Mouse (Mus musculus): ENCODE measurements around the gene Pcp4l1. TPM values are rescaled to one million over a fixed set of nuclear protein-coding genes. Genes with fewer than 3 reads are reported as not detected.

Gene Pcp4l1
- total and polyA plus RNA-seq, 2 experiments from 2014 or later = 22.1 to 24.1 TPM

DNA sequence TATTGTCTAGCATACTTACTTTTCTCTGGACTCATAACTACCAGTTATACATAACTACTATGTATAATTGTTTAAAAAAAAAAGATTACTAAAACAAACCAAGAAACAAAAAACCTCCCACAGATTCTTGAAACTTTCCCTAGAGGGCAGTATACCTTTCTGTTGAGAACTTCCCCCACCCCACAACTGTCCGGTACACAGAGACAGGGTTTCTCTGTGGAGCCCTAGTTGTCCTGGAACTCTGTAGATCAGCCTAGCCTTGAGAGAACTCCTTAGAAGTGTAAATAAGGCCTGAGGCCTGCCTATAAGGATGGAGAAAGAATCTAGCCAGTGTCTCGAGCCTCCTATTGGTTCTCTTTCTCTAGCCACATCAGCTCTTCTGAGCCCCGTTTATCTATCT lies 31.8 kb downstream of the Pcp4l1 start:
- Histone ChIP-seq H3K27me3 (ENCODE audit: insufficient read depth, low read length) (0 out of 2 replicates have a peak, but pooled peaks cover 2% of the 10 kb centered on the region), H3K9ac (replicated peaks; ENCODE audit: low read length, poor library complexity, severe bottlenecking) (no peak overlapping the region), H3K36me3 (ENCODE audit: insufficient read depth, low read length) (no peaks in the 10 kb centered on the region), H3K4me2 (ENCODE audit: low read depth, low read length, poor library complexity, severe bottlenecking) (no peak overlapping the region), H3K4me1 (ENCODE audit: insufficient read depth, low read length) (no peaks in the 10 kb centered on the region), H3K4me3 (ENCODE audit: low read depth, low read length) (no peak overlapping the region), H3K27ac (ENCODE audit: low read depth, low read length) (no peak overlapping the region), H3K9me3 (ENCODE audit: low read length) (no peaks in the 10 kb centered on the region)
- peak; percentile 35 for DNase-seq (ENCODE audit: low spot score)
- 41% methylated on average over 3 of the region's 3 CpGs for WGBS
- peak; percentile 55 for TF ChIP-seq CTCF (IDR thresholded peaks at IDR 0.05)
- ATAC-seq (ENCODE audit: low FRiP score) = no peak

DNA sequence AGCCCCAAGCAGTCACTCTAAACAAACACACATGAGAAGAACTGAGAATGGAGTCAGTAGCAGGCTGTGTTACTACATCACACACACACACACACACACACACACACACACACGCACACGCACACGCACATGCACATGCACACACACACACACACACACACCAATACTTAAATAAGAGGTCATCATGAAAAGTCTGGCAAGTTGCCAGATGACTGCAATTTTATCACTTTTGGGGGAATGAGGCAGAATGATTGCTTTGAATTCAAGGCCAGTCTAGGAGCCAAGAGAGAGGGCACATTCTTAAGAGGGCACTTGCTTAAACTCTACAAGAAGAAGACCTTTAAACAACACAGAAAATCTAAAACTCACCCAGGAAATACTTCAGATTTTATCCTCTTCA lies 33.5 kb downstream of the Pcp4l1 start:
- no peaks in the 10 kb centered on the region for H3K4me1 ChIP-seq (ENCODE audit: insufficient read depth, low read length)
- no peak for DNase-seq (ENCODE audit: low spot score)
- H3K9ac ChIP-seq (replicated peaks; ENCODE audit: low read length, poor library complexity, severe bottlenecking) = no peak overlapping the region
- no peaks in the 10 kb centered on the region for H3K9me3 ChIP-seq (ENCODE audit: low read length)
- H3K27ac ChIP-seq (ENCODE audit: low read depth, low read length) = no peak overlapping the region
- no peak for TF ChIP-seq CTCF (IDR thresholded peaks at IDR 0.05)
- H3K27me3 ChIP-seq (ENCODE audit: insufficient read depth, low read length) = peaks cover 8% of the 10 kb centered on the region; the same call in 1 of the 2 replicates
- H3K4me2 ChIP-seq (ENCODE audit: low read depth, low read length, poor library complexity, severe bottlenecking) = no peak overlapping the region
- ATAC-seq (ENCODE audit: low FRiP score) = no peak
- H3K36me3 ChIP-seq (ENCODE audit: insufficient read depth, low read length) = no peaks in the 10 kb centered on the region
- no peak overlapping the region for H3K4me3 ChIP-seq (ENCODE audit: low read depth, low read length)
- WGBS = 91% methylated on average over 3 of the region's 3 CpGs

DNA sequence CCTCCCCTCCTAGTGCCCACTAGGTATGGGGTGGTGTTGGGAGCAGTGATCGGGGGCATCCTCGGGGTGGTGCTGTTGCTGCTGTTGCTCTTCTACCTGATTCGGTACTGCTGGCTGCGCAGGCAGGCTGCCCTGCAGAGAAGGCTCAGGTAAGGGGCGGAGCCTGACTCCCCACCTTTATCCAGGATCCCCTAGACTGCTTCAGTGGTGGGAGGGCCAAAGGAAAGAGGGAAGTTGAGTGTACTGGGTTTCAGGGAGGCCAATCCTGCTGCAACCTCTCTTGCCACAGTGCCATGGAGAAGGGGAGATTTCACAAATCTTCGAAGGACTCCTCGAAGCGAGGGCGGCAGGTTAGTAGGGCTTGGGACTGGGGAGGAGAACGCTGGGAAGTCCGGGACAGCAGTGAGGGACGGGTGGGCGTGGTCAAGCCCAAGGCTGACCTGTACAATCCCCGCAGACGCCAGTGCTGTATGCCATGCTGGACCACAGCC lies 36.5 kb downstream of the Pcp4l1 start:
- Histone ChIP-seq H3K27ac (ENCODE audit: low read depth, low read length) (no peak overlapping the region), H3K27me3 (ENCODE audit: insufficient read depth, low read length) (peaks cover 11% of the 10 kb centered on the region; the same call in 1 of the 2 replicates), H3K9me3 (ENCODE audit: low read length) (no peaks in the 10 kb centered on the region), H3K4me1 (ENCODE audit: insufficient read depth, low read length) (no peaks in the 10 kb centered on the region), H3K36me3 (ENCODE audit: insufficient read depth, low read length) (no peaks in the 10 kb centered on the region), H3K4me2 (ENCODE audit: low read depth, low read length, poor library complexity, severe bottlenecking) (peak overlapping the region; percentile 28), H3K9ac (replicated peaks; ENCODE audit: low read length, poor library complexity, severe bottlenecking) (no peak overlapping the region), H3K4me3 (ENCODE audit: low read depth, low read length) (0 out of 2 replicates have a peak overlapping the region, but pooled peaks have one; percentile 2)
- DNase-seq (ENCODE audit: low spot score) (no peak), ATAC-seq (ENCODE audit: low FRiP score) (peak; percentile 18; the same call in 1 of the 2 replicates)
- TF ChIP-seq CTCF (IDR thresholded peaks at IDR 0.05) = peak; percentile 25; the same call in 1 of the 2 replicates
- WGBS = 6% methylated on average over 15 of the region's 15 CpGs

DNA sequence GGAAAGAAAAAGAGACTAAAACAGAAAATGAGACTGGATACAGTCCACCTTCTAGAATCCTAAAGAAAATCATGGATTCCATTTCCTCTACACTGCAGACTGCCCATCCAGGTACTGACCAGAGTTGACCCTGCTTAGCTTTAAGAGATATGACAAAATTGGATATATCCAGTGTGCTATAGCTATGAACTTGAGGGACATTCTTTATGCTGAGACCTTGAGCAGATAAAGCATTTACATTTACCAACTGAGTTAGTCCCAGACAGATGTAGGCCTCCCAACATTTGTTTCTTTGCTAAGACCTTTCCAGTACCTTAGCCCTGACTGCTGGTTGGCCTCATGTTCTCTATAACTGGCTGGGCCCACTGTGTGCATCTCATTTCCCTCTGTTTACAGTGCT lies 38.1 kb downstream of the Pcp4l1 start:
- ATAC-seq (ENCODE audit: low FRiP score) (no peak), DNase-seq (ENCODE audit: low spot score) (no peak)
- no peak for TF ChIP-seq CTCF (IDR thresholded peaks at IDR 0.05)
- no peak overlapping the region for H3K4me2 ChIP-seq (ENCODE audit: low read depth, low read length, poor library complexity, severe bottlenecking)
- H3K27me3 ChIP-seq (ENCODE audit: insufficient read depth, low read length) = peaks cover 11% of the 10 kb centered on the region; the same call in 1 of the 2 replicates
- no peak overlapping the region for H3K27ac ChIP-seq (ENCODE audit: low read depth, low read length)
- H3K9ac ChIP-seq (replicated peaks; ENCODE audit: low read length, poor library complexity, severe bottlenecking) = no peak overlapping the region
- H3K36me3 ChIP-seq (ENCODE audit: insufficient read depth, low read length) = no peaks in the 10 kb centered on the region
- H3K4me1 ChIP-seq (ENCODE audit: insufficient read depth, low read length) = no peaks in the 10 kb centered on the region
- H3K9me3 ChIP-seq (ENCODE audit: low read length) = no peaks in the 10 kb centered on the region
- no peak overlapping the region for H3K4me3 ChIP-seq (ENCODE audit: low read depth, low read length)

DNA sequence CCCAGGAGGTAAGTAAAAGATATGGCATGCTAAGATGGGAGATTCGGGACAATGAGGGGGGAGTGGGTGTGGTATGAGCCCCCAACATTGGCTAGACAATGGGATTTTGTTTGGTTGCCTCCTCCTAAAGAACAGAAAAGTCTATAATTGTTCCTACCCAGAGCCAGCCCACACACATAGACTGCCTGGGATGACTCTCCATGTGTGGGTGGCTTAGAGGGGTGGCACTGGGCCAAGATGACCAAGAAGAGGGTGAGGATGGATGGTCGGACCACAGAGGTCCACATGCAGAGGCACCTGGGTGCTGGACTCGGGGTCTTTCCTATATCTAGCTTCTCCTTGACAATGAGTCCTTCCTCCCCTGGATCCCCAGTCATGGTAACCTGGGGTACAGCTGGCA lies 39.4 kb downstream of the Pcp4l1 start:
- ATAC-seq (ENCODE audit: low FRiP score) (no peak), DNase-seq (ENCODE audit: low spot score) (no peak)
- WGBS = 72% methylated on average over 3 of the region's 3 CpGs
- TF ChIP-seq CTCF (IDR thresholded peaks at IDR 0.05) = no peak
- H3K36me3 ChIP-seq (ENCODE audit: insufficient read depth, low read length) = no peaks in the 10 kb centered on the region
- no peak overlapping the region for H3K4me2 ChIP-seq (ENCODE audit: low read depth, low read length, poor library complexity, severe bottlenecking)
- H3K4me3 ChIP-seq (ENCODE audit: low read depth, low read length) = no peak overlapping the region
- H3K27ac ChIP-seq (ENCODE audit: low read depth, low read length) = no peak overlapping the region
- H3K9ac ChIP-seq (replicated peaks; ENCODE audit: low read length, poor library complexity, severe bottlenecking) = no peak overlapping the region
- no peaks in the 10 kb centered on the region for H3K4me1 ChIP-seq (ENCODE audit: insufficient read depth, low read length)
- peaks cover 11% of the 10 kb centered on the region; the same call in 1 of the 2 replicates for H3K27me3 ChIP-seq (ENCODE audit: insufficient read depth, low read length)
- no peaks in the 10 kb centered on the region for H3K9me3 ChIP-seq (ENCODE audit: low read length)

DNA sequence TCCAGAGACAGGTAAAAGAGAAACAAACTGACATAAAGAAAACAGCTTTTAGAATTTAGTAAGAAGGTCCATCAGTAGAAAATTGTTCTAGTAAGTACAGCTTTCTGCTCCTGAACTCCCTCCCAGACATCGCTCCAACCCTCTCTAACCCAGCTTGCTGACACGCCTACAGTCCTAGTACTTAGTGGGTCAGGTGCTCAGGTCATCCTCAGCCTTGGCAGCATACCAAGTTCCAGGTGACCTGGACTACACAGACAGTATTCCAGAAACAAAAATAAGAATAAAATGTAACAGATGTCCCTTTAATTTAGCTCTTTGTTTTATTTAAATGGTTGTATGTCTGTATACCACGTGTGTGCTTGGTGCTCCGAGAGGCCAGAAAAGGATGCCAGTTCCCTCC lies 44.1 kb downstream of the Pcp4l1 start:
- no peak overlapping the region for H3K9ac ChIP-seq (replicated peaks; ENCODE audit: low read length, poor library complexity, severe bottlenecking)
- TF ChIP-seq CTCF (IDR thresholded peaks at IDR 0.05) = no peak
- DNase-seq (ENCODE audit: low spot score) (no peak), ATAC-seq (ENCODE audit: low FRiP score) (no peak)
- no peaks in the 10 kb centered on the region for H3K9me3 ChIP-seq (ENCODE audit: low read length)
- peaks cover 10% of the 10 kb centered on the region for H3K4me1 ChIP-seq (ENCODE audit: insufficient read depth, low read length)
- no peak overlapping the region for H3K4me2 ChIP-seq (ENCODE audit: low read depth, low read length, poor library complexity, severe bottlenecking)
- H3K36me3 ChIP-seq (ENCODE audit: insufficient read depth, low read length) = no peaks in the 10 kb centered on the region
- WGBS = 82% methylated on average over 4 of the region's 4 CpGs
- 0 out of 2 replicates have a peak, but pooled peaks cover 3% of the 10 kb centered on the region for H3K27me3 ChIP-seq (ENCODE audit: insufficient read depth, low read length)
- H3K4me3 ChIP-seq (ENCODE audit: low read depth, low read length) = no peak overlapping the region
- no peak overlapping the region for H3K27ac ChIP-seq (ENCODE audit: low read depth, low read length)
